Mouse (Mus musculus) layer of hippocampus, postnatal 36 days (tissue): Measurements from ENCODE around the gene Gm16513. TPM values are rescaled to one million over a fixed set of nuclear protein-coding genes. Genes with fewer than 3 reads are reported as not detected.
"Not testable (repeated sequence)": the region's sequence is repeated elsewhere in the genome, so short reads cannot be mapped to it uniquely, and the experiment has no call there.

Experiments
- DNase-seq, 2 experiments: peaks; one replicate each; pipeline ENCODE4 v3.0.0; 2022
- total RNA-seq, 2 experiments: library from RNA; stranded (reverse); gene quantifications; 2 replicates each; pipeline ENCODE4 v1.2.3; 2021

The Gm16513 gene
- total RNA-seq = not detected

DNA sequence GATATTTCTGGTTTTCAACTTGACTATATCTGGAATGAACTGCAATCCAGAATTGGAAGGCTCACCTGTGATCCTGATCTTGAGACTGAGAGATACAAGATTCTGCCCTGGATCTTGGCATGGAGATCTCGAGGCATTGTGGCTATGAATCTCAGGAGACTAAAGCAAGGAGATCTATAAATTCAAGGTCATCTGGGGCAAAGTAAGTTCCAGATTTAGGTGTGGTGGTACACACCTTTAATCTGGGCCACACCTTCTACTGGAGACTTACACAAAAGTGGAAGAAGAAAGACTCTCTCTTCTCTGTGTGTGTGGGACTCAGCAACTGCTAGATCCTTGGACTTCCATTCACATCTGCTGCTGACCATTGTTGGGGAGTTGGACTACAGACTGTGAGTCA, at the start of gene Gm16513:
TSS of gene Gm16513 (plus strand) at position 301 of the 400 bp plus-strand sequence.
- DNase-seq = not testable (repeated sequence)

Other genes starting within 250 kb of the Gm16513 start
- gene Gm6367, start 194.0 kb upstream of the Gm16513 start, total RNA-seq = not detected
- gene Gm7942, start 75.7 kb upstream of the Gm16513 start, total RNA-seq = not detected
- gene Gm10424, start 90.1 kb downstream of the Gm16513 start, total RNA-seq = not detected
- not detected for gene Gm3259, start 123.3 kb downstream of the Gm16513 start, total RNA-seq